Mouse (Mus musculus) neural tube, embryonic 11.5 days (tissue): Measurements from ENCODE around the gene Nprl3. TPM values are rescaled to one million over a fixed set of nuclear protein-coding genes. Genes with fewer than 3 reads are reported as not detected.

ENCODE experiments used
- polyA plus RNA-seq: library from polyadenylated mRNA; unstranded; fragments of >200 nt; fragmentation: Nextera tagmentation; extraction: Ambion mirVana; gene quantifications from 2 replicates; pipeline ENCODE4 v1.2.1, GENCODE M21; 2014

Gene Nprl3
- polyA plus RNA-seq, 1 experiment from 2014 or later: 33.0 TPM

Other genes starting within 250 kb of the Nprl3 start
- 0.07 TPM in 1 of 2 replicates, not detected in the other for gene Il9r, start 67.4 kb downstream of the Nprl3 start, polyA plus RNA-seq
- gene Snrnp25, start 62.3 kb downstream of the Nprl3 start, polyA plus RNA-seq: 73.4 and 80.3 TPM in 2 replicates
- 24.6 and 24.7 TPM in 2 replicates for gene Rhbdf1, start 45.4 kb downstream of the Nprl3 start, polyA plus RNA-seq
- gene Mpg, start 41.2 kb downstream of the Nprl3 start, polyA plus RNA-seq: 29.4 and 31.2 TPM in 2 replicates
- gene Hba-x, start 8.7 kb upstream of the Nprl3 start, polyA plus RNA-seq: 2,412 and 2,433 TPM in 2 replicates
- gene Hba-a1, start 15.8 kb upstream of the Nprl3 start, polyA plus RNA-seq: 2,190 and 2,258 TPM in 2 replicates
- gene Hbq1b, start 19.3 kb upstream of the Nprl3 start, polyA plus RNA-seq: 4.4 and 4.5 TPM in 2 replicates
- 4,557 and 4,602 TPM in 2 replicates for gene Hba-a2, start 28.8 kb upstream of the Nprl3 start, polyA plus RNA-seq
- 0.42 TPM in 1 of 2 replicates, not detected in the other for gene Hbq1a, start 32.4 kb upstream of the Nprl3 start, polyA plus RNA-seq
- 23.7 TPM in 2 replicates for gene Sh3pxd2b, start 80.1 kb upstream of the Nprl3 start, polyA plus RNA-seq
- gene Ubtd2, start 187.7 kb upstream of the Nprl3 start, polyA plus RNA-seq: 61.4 and 72.6 TPM in 2 replicates